Mouse (Mus musculus) spleen, embryonic (tissue): ENCODE data around the gene Tex44.

Experiments used
- CTCF ChIA-PET: fragments of 350-600 bp; sonication (Branson Sonifier 250); formaldehyde crosslinking; loops from one replicate; lab custom pipeline; 2022; lab: Charles Lee

Gene Tex44

DNA sequence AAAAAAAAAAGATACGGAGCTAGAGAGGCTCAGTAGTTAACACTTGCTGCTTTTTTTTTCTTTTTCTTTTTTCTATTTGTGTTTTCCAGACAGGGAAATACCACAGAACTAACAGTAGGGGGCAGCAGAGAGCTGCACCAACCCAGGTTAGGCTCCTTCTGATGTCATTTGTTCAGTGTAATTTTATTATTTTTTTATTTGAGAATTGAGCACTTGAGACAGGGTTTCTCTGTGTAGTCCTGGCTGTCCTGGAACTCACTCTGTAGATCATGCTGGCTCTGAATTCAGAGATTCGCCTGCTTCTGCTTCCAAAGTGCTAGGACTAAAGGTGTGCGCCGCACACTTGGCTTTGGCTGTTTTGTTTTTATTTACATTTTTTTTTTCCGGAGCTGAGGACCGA, 9.8 kb upstream of the Tex44 start:
- CTCF ChIA-PET: interaction anchor here (0.6 to 2.1 kb wide), 8 partner anchors 12 to 152 kb away, joined by 3 to 7 read pairs (median 5); no protein-coding TSS in a partner anchor

DNA sequence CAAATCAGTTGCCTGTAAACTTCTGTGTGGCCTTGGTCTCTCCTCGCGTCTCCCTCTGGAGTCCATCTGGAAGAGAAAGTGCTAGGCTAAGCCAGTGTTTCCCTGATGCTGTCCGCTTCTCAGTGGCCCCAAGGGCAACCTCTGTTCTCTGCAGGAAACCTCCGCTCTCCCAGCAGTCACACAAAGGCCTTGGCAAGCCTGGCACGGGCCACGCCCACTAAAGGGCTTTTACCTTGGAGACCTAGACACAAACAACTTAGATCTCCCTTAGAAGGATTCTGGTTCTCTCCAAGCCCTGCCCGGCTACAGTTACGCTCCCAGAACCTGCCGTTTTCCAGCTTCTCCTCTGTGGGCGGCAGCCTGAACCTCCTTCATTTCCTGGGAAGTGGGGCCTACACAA, 5.1 kb upstream of the Tex44 start:
- CTCF ChIA-PET: no interaction called here

DNA sequence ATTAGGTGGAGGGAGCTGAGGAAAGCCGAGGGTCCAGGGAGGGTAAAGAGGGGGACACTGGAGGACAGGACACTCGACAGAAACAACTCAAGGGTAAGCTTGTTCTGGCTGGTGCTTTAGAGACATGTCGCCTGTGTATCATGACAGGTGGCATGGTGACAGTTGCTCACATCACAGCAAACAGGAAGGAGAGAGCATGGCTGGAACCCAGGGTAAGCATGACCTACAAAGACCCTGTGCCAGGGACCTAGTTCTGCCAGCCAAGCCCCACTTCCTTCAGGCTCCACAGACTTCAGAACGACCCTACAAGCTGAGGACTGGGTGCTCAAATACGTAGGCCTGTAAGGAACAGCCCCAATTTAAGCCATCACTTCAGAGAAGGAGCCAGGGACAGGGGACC, 2.2 kb upstream of the Tex44 start:
- CTCF ChIA-PET: no interaction called here

DNA sequence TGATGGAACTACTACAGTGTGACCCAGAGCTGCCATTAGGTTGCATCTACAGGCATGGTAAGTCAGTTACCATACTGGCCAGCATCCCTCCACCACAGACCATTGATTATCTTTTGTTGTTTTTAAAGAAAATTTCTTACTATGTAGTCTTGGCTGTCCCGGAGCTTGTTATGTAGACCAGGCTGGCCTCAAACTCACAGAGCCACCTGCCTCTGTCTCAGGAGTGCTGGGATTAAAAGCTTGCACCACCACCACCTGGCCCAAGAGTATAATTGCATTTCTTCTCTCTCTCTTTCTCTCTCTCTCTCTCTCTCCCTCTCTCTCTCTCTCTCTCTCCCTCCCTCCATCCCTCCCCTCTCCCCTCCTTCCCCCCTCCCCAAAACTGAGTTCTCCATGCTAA, 1.8 kb upstream of the Tex44 start:
- CTCF ChIA-PET: interaction anchor here (0.5 kb wide), 1 partner anchor 209 kb away, joined by 3 read pairs; no protein-coding TSS in a partner anchor

DNA sequence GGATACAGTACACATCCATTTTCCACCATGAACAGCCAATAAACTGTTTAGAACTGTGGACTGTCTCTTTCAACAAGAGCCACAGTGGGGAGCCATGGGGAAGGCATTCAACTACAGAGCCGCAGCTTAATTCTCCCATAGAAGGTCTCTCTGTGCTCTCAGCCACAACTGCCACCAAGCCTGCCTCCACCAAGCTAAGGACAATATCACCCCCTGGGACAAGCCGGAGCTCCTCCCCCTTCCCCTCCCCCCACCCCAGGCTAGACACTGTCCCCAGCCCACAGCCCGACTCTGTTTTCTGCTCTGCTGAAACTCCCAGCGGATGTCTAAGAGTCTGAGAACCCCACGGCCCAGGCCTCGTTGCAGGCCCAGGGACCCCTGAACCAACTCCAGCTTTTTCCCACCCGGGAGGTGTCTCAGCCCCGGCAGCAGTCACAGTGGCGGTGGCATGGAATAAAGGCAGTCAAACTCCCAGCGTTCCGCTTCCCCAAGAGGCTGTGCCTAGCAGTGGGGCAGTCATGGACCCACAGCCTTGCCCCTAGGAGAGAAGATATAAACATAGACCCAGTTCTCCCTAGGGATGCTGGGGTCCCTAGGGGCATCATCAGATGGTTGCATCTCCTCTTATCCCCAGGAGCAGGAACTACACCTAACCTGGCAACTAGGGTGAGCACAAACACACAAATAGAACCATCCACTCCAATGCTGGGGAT, 1.1 kb upstream of the Tex44 start:
- CTCF ChIA-PET: interaction anchor here (0.5 kb wide), 2 partner anchors 49 to 210 kb away, joined by 3 read pairs; no protein-coding TSS in a partner anchor

DNA sequence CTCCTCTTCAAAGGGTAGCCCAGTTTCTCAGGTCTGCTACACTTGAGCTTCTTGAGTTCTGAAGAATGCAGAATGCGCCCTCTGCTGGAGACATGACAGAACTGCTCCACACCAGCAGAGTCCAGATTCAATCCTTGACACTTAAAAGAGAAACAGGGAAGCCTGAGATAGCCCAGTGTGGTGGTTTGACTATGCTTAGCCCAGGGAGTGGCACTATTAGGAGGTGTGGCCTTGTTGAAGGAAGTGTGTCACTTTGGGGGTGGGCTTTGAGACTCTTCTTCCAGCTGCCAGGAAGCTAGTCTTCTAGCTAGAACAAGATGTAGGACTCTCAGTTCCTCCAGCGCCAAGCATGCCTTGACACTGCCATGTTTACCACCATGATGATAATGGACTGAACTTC, 3.9 kb downstream of the Tex44 start:
- CTCF ChIA-PET: interaction anchor here (0.5 to 1.7 kb wide), 5 partner anchors 9 to 58 kb away, joined by 3 to 7 read pairs (median 3); no protein-coding TSS in a partner anchor

DNA sequence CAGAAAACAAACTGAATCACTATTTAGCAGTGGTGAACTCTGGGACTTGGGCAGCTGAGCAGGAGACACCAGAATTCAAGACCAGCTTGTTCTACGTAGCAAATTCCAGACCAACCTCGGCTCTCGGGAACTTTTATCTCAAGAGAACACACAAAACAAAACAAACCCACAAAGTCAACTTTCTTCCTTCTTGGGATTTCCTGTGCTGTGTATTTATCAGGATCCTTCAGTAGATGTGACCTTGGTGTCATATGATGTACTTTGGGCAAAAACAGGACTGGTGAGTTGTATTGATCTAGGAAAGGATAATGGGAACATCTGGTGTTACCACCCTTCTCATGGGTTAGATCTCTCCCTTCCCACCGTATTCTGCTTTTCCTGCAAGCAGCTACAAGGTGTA, 6.6 kb downstream of the Tex44 start:
- CTCF ChIA-PET: interaction anchor here (0.7 to 2.0 kb wide), 2 partner anchors 16 to 26 kb away, joined by 3 to 7 read pairs; no protein-coding TSS in a partner anchor

DNA sequence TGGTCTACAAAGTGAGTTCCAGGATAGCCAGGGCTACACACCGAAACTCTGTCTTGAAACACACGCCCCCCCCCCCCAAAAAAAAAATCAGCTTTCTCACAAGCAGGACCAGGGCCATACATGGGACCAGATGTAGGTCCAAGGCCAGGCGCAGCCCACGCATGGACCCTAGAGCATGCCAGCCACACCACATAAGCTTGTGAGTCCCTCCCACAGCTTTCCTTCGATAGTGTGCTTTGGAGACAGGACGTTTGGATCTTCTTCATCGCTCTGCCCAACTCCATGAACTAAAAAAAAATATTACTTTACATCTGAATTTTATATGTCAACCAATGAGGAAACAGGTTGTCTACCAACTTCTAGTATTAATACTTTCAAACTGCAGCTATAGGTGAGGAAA, 7.2 kb downstream of the Tex44 start:
- CTCF ChIA-PET: interaction anchor here (0.7 to 2.0 kb wide), 3 partner anchors 17 to 29 kb away, joined by 3 to 8 read pairs (median 7); no protein-coding TSS in a partner anchor

DNA sequence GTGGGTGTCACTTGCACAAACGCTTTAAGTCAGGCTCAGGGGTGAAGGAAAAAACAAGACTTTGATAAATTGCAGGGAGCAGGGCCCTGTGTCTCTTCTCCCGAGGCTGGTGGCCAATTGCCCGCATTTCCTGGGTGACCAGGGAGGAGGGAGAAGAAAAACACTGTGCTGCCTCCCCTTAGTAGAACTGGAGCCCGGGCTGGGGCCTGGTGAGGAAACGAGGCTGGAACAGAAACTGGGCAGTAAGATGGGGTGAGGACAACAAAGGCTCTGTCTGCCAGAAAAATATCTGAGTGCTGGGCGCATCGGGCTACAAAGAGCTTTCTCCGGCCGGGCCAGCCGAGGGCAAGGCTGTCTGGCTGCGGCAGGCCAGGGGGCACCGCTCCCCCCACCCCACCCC, 7.9 kb downstream of the Tex44 start:
- CTCF ChIA-PET: interaction anchor here (0.7 to 2.0 kb wide), 5 partner anchors 17 to 87 kb away, joined by 3 to 11 read pairs (median 7); no protein-coding TSS in a partner anchor

DNA sequence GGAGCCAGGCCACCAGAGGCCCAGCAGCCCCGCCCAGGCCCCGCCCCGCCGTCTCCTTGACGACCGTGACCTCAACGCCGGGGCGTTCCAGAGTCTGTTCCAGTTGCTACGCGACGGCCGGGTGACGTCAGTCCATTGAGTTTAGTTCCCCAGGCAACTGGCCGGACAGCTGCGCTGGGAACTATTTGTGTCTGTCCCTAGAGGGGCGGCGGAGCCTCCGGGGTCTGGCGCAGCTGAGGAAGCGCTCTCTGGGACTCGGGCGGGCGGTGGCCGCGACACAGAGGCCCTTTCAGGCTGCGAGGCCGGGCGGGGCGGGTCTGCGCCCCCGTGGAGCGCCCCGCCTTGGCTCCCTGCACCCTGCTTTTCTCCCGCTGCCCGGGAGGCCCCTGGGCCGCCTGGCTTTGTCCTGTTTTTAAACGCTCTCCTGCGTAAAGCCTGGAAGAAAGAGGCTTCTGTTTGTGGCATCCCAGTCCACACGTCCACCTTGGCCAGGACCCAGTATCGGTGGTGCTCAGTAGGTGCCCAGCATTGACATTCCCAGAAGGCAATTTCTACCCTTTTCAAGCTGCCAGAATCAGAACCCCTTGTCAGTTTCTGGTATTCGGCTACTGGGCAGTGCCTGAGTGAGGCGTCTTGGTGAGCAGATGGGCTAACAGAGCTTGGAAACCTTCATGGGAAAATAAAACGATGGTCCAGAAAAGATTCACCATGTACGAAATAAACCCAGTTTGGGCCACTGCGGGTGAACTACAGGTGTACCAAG, 8.5 kb downstream of the Tex44 start:
- CTCF ChIA-PET: interaction anchor here (0.7 to 1.2 kb wide), 4 partner anchors 18 to 86 kb away, joined by 3 to 11 read pairs (median 4); no protein-coding TSS in a partner anchor

DNA sequence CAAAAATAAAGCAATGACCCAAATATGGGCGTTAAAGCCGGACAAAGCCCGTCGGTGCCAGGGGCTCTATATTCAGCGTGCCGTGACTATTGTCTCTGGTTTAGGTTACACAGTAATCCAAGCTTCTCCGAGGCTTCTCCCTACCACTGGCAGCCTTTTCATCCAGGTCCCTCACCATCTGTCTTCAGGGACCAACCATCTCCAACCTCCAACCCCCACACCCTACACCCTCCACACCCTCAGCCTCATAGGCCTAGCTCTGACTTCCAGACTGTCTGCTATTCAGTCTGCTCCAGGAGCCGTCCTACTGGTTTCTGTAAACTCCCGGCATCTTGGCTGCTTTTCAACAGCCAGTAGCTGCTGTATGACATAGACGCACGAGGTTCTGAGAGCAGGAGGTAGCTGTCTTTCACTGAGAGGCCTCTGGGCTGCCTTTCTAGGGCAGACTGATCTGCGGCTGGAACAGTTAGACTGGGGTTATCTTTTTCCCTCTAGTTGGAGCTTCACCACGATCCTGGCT, 9.2 kb downstream of the Tex44 start:
- CTCF ChIA-PET: interaction anchor here (0.6 to 1.2 kb wide), 3 partner anchors 19 to 763 kb away, joined by 3 to 5 read pairs (median 5); no protein-coding TSS in a partner anchor

DNA sequence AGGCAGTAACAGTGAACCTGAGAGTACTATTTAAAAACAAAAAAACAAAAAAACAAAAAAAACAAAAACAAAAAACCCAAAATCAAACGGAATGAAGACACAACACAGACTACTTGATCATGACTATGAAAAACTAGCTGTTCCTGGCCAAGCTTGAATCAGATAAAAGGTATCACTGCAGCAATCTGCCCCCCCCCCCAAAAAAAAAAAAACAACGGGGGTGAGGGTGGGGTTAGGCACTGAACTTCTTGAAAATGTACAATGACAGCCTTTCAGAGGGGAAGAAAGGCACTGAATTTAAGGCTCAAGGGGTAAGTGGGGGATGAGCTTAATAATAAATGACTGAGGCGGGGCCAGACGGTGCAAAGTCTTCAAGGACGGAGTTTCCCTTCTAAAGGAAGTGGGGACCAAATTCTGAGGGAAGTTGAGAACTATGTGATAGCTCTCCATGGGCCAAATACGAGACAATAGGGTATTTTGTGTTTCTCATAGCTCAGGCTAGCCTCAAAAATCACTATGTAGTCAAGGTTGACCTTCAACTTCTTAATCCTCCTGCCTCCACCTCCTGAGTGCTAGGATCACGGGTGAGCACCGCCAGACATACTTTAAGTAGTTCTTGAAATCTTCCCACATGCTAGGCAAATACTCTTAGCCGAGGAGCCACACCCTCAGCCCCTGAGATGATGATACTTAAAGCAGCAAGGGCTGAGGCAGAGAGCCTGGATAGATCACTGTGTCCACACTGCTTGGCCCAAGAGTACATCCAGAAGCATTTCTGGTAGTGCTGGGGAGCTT, 11.3 kb downstream of the Tex44 start:
- CTCF ChIA-PET: interaction anchor here (0.6 to 1.6 kb wide), 4 partner anchors 45 to 91 kb away, joined by 3 to 12 read pairs (median 5); no protein-coding TSS in a partner anchor

DNA sequence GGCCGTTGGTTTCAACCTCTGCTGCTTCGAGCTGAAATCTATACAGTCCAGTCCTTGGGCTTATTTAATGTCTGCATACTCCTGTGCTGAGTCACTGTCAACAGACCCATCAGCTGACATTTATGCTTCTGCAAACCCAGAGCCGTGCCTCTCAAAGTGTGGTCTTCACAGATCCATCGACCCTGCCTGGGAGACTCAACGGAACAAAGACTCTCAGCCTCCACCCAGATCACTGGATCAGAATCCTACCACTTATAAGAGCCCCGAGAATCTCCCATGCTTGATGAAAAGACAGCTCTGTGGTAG, 11.8 kb downstream of the Tex44 start:
- CTCF ChIA-PET: interaction anchor here (0.6 to 1.6 kb wide), 4 partner anchors 8 to 90 kb away, joined by 3 to 6 read pairs (median 4); no protein-coding TSS in a partner anchor

DNA sequence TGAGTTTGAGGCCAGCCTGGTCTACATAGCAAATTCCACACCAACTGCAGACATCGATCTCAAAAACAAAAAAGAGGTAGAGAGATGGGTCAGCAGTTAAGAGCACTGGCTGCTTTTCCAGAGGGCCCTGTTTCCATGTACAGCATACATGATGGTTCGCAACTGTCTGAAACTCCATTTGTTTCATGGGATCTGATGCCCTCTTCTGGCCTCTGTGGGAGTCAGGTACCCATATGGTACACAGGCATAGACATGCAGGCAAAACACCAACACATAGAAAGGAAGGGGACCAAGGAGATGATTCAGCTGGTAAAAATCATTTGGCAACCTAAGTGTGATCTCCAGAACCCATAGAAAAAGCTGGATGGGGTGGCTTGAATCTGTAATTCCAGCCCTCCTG, 12.4 kb downstream of the Tex44 start:
- CTCF ChIA-PET: interaction anchor here (1.1 to 2.3 kb wide), 4 partner anchors 8 to 90 kb away, joined by 4 to 9 read pairs (median 5); no protein-coding TSS in a partner anchor

DNA sequence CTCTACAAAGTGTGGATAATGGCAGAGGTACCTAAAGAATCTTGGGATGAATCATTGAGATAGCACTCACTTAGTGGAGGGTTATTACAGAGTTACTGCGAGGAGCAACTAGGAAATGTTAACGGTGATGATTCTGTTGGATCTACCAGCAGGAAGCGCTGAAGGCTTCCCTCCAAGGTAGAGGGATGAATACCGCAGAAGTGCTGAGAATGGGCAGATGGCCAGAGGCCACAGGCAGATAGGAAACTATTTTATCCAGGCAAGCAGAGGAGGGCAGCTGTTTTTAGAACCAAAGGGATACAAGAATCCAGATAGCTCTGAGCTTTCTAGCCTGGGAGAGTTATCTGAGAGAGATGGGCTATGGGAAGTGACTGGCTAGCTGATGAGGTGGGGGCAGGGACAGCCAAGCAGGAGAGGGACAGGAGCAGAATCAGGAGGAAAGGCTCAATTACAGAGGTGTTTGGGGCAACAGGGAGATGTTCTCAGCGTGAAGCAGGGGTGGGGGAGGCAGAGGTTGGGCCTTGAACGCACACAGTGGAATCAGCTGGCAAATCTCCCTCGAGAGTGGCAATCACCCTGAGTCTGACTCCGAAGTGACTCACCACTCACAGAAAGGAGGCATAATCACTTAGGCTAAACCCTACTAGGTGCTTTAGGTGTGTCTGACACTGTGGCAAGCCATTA, 13.5 kb downstream of the Tex44 start:
- CTCF ChIA-PET: interaction anchor here (0.6 to 2.3 kb wide), 2 partner anchors 60 to 71 kb away, joined by 3 to 9 read pairs; no protein-coding TSS in a partner anchor

DNA sequence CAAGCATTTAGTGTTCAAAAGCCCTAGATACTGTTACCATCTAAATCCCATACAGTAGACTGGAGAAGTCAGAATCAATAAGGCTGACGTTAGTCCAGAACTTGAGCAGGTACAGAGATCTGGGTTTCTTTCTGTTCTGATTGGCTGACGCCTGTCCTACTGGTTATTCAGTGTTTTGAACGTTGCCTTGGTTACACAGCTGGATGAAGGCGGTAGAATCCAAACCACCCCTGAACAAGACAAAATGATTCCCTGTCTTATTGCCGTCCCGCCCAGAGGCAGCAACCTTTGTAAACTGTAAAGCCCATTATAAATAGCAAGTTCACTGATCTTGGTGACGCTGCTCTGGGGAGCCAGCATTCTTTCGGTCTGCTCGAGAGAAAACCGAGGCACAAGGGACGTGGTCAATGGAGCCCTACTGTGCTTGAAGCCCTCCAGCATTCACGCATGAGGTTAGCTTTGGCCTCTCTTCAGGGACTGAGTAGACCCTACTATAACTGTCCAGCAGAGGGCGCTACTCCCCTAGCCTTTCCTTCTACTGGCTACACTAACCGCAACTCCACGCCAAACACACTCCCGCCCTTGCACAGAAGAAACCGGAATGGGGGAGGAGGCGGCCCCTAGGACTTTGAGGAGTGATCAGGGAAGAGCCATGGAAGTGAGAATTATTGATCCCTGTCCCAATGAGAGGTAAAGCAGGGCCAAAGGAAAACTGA, 14.2 kb downstream of the Tex44 start:
- CTCF ChIA-PET: interaction anchor here (0.6 to 2.3 kb wide), 5 partner anchors 34 to 92 kb away, joined by 3 to 9 read pairs (median 4); no protein-coding TSS in a partner anchor

DNA sequence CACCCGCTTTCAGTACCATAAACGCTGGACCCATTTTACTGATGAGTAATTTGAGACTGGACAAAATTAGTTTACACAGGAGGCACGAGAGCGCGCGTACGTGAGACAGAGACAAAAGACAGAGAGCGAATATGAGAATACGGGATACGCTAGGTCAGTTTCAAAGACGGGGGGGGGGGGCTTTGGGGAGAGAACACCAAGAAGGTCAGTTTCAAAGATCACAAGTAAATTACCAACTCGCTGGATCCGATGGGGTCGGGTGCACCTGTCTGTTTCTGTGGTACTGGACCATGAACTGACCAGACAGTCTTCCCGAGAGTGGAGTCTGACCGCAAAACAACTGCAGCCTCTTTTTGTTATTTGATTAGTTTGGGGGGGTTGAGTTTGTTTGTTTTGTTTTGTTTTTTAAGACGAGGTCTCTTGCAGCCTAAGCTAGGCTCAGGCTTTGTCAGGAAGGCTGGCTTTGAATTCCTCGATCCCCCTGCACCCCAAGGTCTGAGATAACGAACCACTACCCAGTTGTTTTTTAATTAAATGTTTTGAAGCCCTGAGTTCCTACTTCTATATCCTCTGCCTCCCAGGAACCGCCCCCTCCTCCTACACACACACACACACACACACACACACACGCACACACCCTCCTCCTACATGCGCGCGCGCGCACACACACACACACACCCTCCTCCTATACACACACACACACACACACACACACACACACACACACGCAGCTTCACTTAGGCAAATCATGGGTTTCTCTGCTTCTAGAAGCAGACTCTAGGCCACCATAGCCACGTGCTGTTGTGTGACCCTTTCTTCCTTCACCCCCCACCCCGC, 15.0 kb downstream of the Tex44 start:
- CTCF ChIA-PET: interaction anchor here (0.6 to 2.3 kb wide), 6 partner anchors 15 to 91 kb away, joined by 3 to 9 read pairs (median 4); no protein-coding TSS in a partner anchor

DNA sequence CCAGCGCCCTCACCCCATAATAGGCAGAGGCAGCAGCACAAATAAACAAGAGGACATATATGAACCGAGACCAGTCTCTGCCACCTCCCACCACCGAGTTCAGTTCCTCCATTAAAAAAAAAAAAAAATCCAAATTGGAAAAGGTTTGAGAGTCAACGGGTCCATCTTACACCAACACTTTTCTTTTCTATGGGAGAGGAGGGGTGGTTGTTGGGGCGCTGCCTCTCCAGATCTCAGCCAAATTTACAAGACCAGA, 15.5 kb downstream of the Tex44 start:
- CTCF ChIA-PET: interaction anchor here (1.1 kb wide), 1 partner anchor 61 kb away, joined by 4 read pairs; no protein-coding TSS in a partner anchor
